Mouse (Mus musculus): Measurements from ENCODE around the gene Tmem54. TPM values are rescaled to one million over a fixed set of nuclear protein-coding genes. Genes with fewer than 3 reads are reported as not detected.
A peak's percentile ranks its signal among the peaks of the same experiment; 100 is the strongest.

The Tmem54 gene
- total RNA-seq, 1 experiment from 2014 or later, result not detected

GRCm38 (mm10) chr4:129102133-129102829 lies 3.1 kb upstream of the Tmem54 start:
- no peak for DNase-seq

GRCm38 (mm10) chr4:129106073-129106472 lies 725 bp downstream of the Tmem54 start:
- no peak for DNase-seq

GRCm38 (mm10) chr4:129107348-129107899 lies 2.1 kb downstream of the Tmem54 start:
- no peak for DNase-seq

- DNase-seq, result no peak
Measured at GRCm38 (mm10) chr4:129108624-129109023, 3.3 kb downstream of the Tmem54 start.

- no peak for DNase-seq
Measured at GRCm38 (mm10) chr4:129110804-129111203, 5.5 kb downstream of the Tmem54 start.

- DNase-seq, result no peak
Measured at GRCm38 (mm10) chr4:129111350-129111749, 6.0 kb downstream of the Tmem54 start.

GRCm38 (mm10) chr4:129112231-129112630 lies 6.9 kb downstream of the Tmem54 start:
- no peak for DNase-seq

- DNase-seq, result peak; percentile 85
Measured at GRCm38 (mm10) chr4:129113083-129113988, 8.0 kb downstream of the Tmem54 start.

- DNase-seq, result no peak
Measured at GRCm38 (mm10) chr4:129116703-129117102, 11.4 kb downstream of the Tmem54 start.

- DNase-seq, result no peak
Measured at GRCm38 (mm10) chr4:129117720-129118510, 12.6 kb downstream of the Tmem54 start.

GRCm38 (mm10) chr4:129119708-129120107 lies 14.4 kb downstream of the Tmem54 start:
- no peak for DNase-seq

GRCm38 (mm10) chr4:129120520-129121445 lies 15.4 kb downstream of the Tmem54 start:
- DNase-seq, result peak; percentile 88

- DNase-seq, result no peak
Measured at GRCm38 (mm10) chr4:129121569-129122086, 16.3 kb downstream of the Tmem54 start, which contains the start of gene Hpca. Gene Hpca (minus strand): TSS chr4:129122036.

GRCm38 (mm10) chr4:129122107-129122506 lies 16.8 kb downstream of the Tmem54 start:
- DNase-seq, result no peak

- DNase-seq, result no peak
Measured at GRCm38 (mm10) chr4:129122719-129123118, 17.4 kb downstream of the Tmem54 start.

- DNase-seq, result peak; percentile 49
Measured at GRCm38 (mm10) chr4:129124652-129125146, 19.4 kb downstream of the Tmem54 start.

- DNase-seq, result peak; percentile 61
Measured at GRCm38 (mm10) chr4:129125736-129126451, 20.5 kb downstream of the Tmem54 start.

GRCm38 (mm10) chr4:129128582-129129338 lies 23.4 kb downstream of the Tmem54 start:
- no peak for DNase-seq

GRCm38 (mm10) chr4:129129387-129129786 lies 24.0 kb downstream of the Tmem54 start:
- no peak for DNase-seq

Measured in adrenal gland, postnatal 14 days (tissue).